Mouse (Mus musculus) forebrain, embryonic 12.5 days (tissue): ENCODE results near the gene Crp. TPM values are rescaled to one million over a fixed set of nuclear protein-coding genes. Genes with fewer than 3 reads are reported as not detected.

Experiments used
- ATAC-seq: fragments of 200-750 bp; cut with Nextera tagmentation; 2 replicates; pipeline ENCODE4 v1.8.0; 2017; ENCODE audit warnings: moderate TSS enrichment; ENCODE audit not compliant: low FRiP score
- H3K27ac ChIP-seq: fragments of 300-500 bp; sonication (generic); 2 replicates; pipeline ENCODE4 v1.5.1; 2016; ENCODE audit warnings: mild to moderate bottlenecking
- H3K27me3 ChIP-seq: fragments of 300-500 bp; sonication (generic); 2 replicates; pipeline ENCODE4 v1.6.1; 2016; ENCODE audit warnings: mild to moderate bottlenecking
- H3K36me3 ChIP-seq: fragments of 300-500 bp; sonication (generic); replicated peaks from 2 replicates; pipeline ENCODE4 v1.6.1; 2016; ENCODE audit warnings: mild to moderate bottlenecking
- H3K4me1 ChIP-seq: fragments of 300-500 bp; sonication (generic); 2 replicates; pipeline ENCODE4 v1.6.1; 2016
- H3K4me2 ChIP-seq: fragments of 300-500 bp; sonication (generic); 2 replicates; pipeline ENCODE4 v1.6.1; 2016; ENCODE audit warnings: mild to moderate bottlenecking, moderate library complexity
- H3K4me3 ChIP-seq: fragments of 300-500 bp; sonication (generic); replicated peaks from 2 replicates; pipeline ENCODE4 v1.5.1; 2016; ENCODE audit warnings: mild to moderate bottlenecking
- H3K9ac ChIP-seq: fragments of 300-500 bp; sonication (generic); 2 replicates; pipeline ENCODE4 v1.6.1; 2016; ENCODE audit warnings: mild to moderate bottlenecking
- H3K9me3 ChIP-seq: fragments of 300-500 bp; sonication (generic); 2 replicates; pipeline ENCODE4 v1.6.1; 2016
- WGBS: fragments of 180-500 bp; shearing (Covaris S2); methylation state at CpG from one replicate; pipeline ENCODE4 v1.1.7; 2016; 5-methylcytosine and 5-hydroxymethylcytosine counted together
- polyA plus RNA-seq: library from polyadenylated mRNA; unstranded; fragments of >200 nt; fragmentation: Nextera tagmentation; extraction: Ambion mirVana; gene quantifications from 2 replicates; pipeline ENCODE4 v1.2.1, GENCODE M21; 2016

The Crp gene
- polyA plus RNA-seq, 1 experiment from 2014 or later, result not detected

DNA sequence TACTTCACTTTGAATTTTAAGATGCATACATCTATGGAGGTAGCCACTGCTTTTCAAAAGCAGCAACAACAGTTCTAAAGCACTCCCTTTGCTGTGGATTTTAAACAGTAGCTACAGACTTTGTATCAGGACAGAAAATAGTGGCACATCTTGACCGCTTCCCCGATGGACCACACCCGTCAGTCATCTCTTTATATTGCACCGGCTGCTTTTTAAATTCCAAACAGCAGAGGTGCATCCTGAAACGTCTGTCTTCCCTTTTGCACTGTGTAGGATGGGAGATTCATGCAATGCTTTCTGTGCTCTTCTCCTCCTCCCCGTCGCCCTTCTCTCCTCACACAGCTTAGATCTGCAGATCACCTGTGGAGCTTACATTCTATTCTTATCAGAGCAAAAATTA, 57.3 kb downstream of the Crp start:
- Histone ChIP-seq H3K4me3 (no peak overlapping the region), H3K27me3 (no peaks in the 10 kb centered on the region), H3K36me3 (no peaks in the 10 kb centered on the region), H3K9ac (no peak overlapping the region), H3K4me2 (no peak overlapping the region), H3K4me1 (no peaks in the 10 kb centered on the region), H3K9me3 (no peaks in the 10 kb centered on the region), H3K27ac (no peak overlapping the region)
- ATAC-seq, result no peak
- 82% methylated on average over 7 of the region's 7 CpGs for WGBS

DNA sequence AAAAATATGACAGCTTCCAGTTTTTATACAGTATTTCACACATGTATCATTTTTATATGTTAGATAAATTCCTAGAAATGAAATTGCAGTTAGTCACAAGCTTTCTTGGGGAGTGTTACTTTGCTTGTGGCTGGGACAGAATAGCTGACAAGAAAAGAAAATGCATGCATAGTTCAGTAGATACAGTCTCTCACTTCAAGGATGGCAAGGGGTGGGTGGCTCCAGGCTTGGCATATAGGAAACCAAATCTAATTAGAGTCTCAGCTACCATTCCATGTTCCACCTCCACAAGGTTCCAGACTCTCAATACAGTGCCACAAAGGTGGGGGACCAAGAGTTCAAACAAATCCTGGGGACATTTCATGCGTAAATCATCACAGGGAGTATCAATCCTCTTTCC, 61.7 kb downstream of the Crp start:
- 78% methylated on average over 1 of the region's 1 CpGs for WGBS
- no peaks in the 10 kb centered on the region for H3K27me3 ChIP-seq

GRCm38 (mm10) chr1:172779195-172779594, 81.3 kb downstream of the Crp start:
- Histone ChIP-seq H3K4me3 (no peak overlapping the region), H3K9ac (no peak overlapping the region), H3K36me3 (no peaks in the 10 kb centered on the region), H3K4me1 (peaks cover 3% of the 10 kb centered on the region; the same call in 1 of the 2 replicates), H3K27me3 (no peaks in the 10 kb centered on the region), H3K4me2 (no peak overlapping the region), H3K9me3 (no peaks in the 10 kb centered on the region), H3K27ac (no peak overlapping the region)
- ATAC-seq, result no peak; the same call in 1 of the 2 replicates
- 35% methylated on average over 5 of the region's 5 CpGs for WGBS

More for the DNA sequence above, 61.7 kb downstream of the Crp start:
- no peak overlapping the region for H3K27ac ChIP-seq
- H3K4me2 ChIP-seq, result no peak overlapping the region
- no peak overlapping the region for H3K9ac ChIP-seq
- no peak for ATAC-seq
- no peaks in the 10 kb centered on the region for H3K9me3 ChIP-seq
- H3K4me3 ChIP-seq, result no peak overlapping the region
- no peaks in the 10 kb centered on the region for H3K4me1 ChIP-seq
- no peaks in the 10 kb centered on the region for H3K36me3 ChIP-seq

- H3K27me3 ChIP-seq, result no peaks in the 10 kb centered on the region
- no peaks in the 10 kb centered on the region for H3K9me3 ChIP-seq
- H3K27ac ChIP-seq, result no peak overlapping the region
- ATAC-seq, result no peak
- H3K4me3 ChIP-seq, result no peak overlapping the region
- H3K36me3 ChIP-seq, result no peaks in the 10 kb centered on the region
- no peak overlapping the region for H3K4me2 ChIP-seq
- 88% methylated on average over 2 of the region's 2 CpGs for WGBS
- H3K4me1 ChIP-seq, result no peaks in the 10 kb centered on the region
- H3K9ac ChIP-seq, result no peak overlapping the region
These were observed 87.5 kb downstream of the Crp start for GRCm38 (mm10) chr1:172785322-172785721.

GRCm38 (mm10) chr1:172785886-172786285, 88.0 kb downstream of the Crp start:
- no peak overlapping the region for H3K4me3 ChIP-seq
- 17% methylated on average over 1 of the region's 1 CpGs for WGBS
- H3K27ac ChIP-seq, result no peak overlapping the region
- no peaks in the 10 kb centered on the region for H3K4me1 ChIP-seq
- no peaks in the 10 kb centered on the region for H3K9me3 ChIP-seq
- H3K9ac ChIP-seq, result no peak overlapping the region
- no peak overlapping the region for H3K4me2 ChIP-seq
- no peaks in the 10 kb centered on the region for H3K27me3 ChIP-seq
- peak; percentile 37; the same call in 1 of the 2 replicates for ATAC-seq
- no peaks in the 10 kb centered on the region for H3K36me3 ChIP-seq

DNA sequence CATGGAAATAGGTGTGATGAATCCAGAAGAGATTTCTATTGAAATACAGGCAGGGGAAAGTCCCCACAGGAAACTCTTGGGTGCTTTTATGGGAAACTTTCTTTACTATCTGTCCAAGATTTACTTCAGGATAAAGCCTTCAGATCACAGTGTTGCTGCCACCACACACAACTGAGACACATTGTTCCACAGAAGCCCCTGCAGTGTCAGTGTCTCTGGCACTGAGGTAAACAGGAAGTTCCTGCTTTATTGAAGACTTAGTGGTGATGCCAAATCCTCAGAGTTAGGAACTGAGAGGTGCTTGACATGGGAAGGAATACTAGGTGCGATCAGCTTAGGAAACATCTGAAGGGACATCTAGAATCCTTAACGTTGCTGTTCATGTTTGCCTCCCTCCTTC, 131.1 kb downstream of the Crp start:
- Histone ChIP-seq H3K4me1 (no peaks in the 10 kb centered on the region), H3K27ac (no peak overlapping the region), H3K27me3 (no peaks in the 10 kb centered on the region), H3K4me2 (no peak overlapping the region), H3K9me3 (no peaks in the 10 kb centered on the region), H3K36me3 (no peaks in the 10 kb centered on the region), H3K9ac (no peak overlapping the region), H3K4me3 (no peak overlapping the region)
- no peak for ATAC-seq
- 95% methylated on average over 2 of the region's 2 CpGs for WGBS

DNA sequence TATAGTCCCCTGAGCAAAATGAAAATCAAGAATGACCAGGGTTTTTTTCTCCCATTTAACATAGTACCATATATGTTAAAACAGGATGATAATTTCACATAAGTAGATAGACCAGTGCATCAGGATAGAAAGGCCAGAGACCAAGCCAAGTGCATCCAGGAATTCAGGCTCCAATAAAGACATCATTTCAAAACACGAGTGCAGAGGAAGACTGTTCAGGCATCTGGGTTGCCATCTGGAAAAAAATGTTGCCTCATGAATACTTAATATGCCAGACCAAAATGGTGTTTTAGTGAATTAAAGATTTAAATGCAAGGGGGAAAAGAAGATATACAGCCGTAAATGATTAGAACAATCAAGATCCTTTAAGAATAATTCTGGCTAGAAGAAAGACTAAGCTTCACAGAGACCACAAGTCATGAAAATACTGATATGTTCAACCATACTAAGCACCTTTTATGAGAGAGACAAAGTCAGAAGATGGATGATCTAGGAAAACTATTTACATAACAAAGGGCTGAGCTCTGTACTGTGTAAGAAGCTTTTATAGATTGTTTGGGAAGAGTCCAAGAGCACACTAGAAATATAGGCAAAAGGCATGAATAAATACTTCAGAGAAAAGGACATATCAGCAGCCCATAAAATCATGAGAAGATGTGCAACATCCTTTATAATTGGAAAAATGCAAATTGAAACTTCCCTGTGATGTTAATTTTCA, 149.3 kb downstream of the Crp start:
- Histone ChIP-seq H3K27me3 (no peaks in the 10 kb centered on the region), H3K36me3 (no peaks in the 10 kb centered on the region), H3K4me3 (no peak overlapping the region), H3K27ac (no peak overlapping the region), H3K9me3 (no peaks in the 10 kb centered on the region), H3K4me2 (no peak overlapping the region), H3K4me1 (no peaks in the 10 kb centered on the region), H3K9ac (no peak overlapping the region)
- ATAC-seq, result no peak
- 78% methylated on average over 2 of the region's 2 CpGs for WGBS

DNA sequence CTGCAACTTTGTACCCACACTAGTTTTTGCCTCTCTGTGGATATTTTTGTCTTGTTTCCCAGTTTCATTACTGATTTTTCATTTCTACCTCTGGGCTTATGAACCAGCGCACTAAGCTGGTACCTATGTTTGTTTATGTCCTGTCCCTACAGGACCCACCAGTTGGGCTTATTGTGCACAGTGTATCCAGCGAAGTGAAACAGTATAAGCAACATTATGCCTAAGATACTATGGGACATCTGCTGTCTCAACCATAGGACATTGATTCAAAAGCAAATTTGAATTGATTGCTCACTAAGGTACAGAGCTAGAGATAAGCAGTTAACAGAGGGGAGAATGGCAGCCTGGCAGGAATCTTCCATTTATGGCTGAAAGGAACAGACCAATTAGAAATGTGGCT, 150.3 kb downstream of the Crp start:
- Histone ChIP-seq H3K36me3 (no peaks in the 10 kb centered on the region), H3K4me2 (no peak overlapping the region), H3K9ac (no peak overlapping the region), H3K9me3 (no peaks in the 10 kb centered on the region), H3K27me3 (no peaks in the 10 kb centered on the region), H3K27ac (no peak overlapping the region), H3K4me1 (no peaks in the 10 kb centered on the region), H3K4me3 (no peak overlapping the region)
- 93% methylated on average over 2 of the region's 2 CpGs for WGBS
- no peak for ATAC-seq

DNA sequence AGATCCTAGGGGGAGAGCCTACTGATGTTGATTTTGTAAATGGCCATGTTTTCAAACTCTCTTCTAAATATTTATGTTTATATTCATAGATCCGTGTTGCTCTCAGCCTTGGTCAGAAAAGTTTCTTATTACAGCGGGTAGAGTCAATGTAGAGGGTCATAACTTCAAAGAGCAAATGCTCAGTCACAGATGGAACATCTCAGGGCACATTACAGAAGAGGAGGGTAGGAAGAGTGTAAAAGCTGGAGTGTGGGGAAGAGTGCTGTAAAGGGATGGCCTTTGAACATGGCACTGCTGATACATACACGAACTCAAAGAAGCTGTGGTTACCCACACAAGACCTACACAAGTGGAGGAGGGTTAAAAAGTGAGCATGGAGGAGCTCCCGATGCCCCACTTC, 177.4 kb downstream of the Crp start:
- H3K9me3 ChIP-seq, result no peaks in the 10 kb centered on the region
- H3K4me2 ChIP-seq, result no peak overlapping the region
- H3K27ac ChIP-seq, result no peak overlapping the region
- H3K9ac ChIP-seq, result no peak overlapping the region
- no peak for ATAC-seq
- no peaks in the 10 kb centered on the region for H3K36me3 ChIP-seq
- 83% methylated on average over 4 of the region's 4 CpGs for whole genome bisulfite sequencing
- H3K4me3 ChIP-seq, result no peak overlapping the region
- H3K4me1 ChIP-seq, result no peaks in the 10 kb centered on the region
- no peaks in the 10 kb centered on the region for H3K27me3 ChIP-seq

GRCm38 (mm10) chr1:172876675-172877074, 178.8 kb downstream of the Crp start:
- Histone ChIP-seq H3K36me3 (no peaks in the 10 kb centered on the region), H3K9ac (no peak overlapping the region), H3K4me2 (no peak overlapping the region), H3K9me3 (no peaks in the 10 kb centered on the region), H3K4me3 (no peak overlapping the region), H3K4me1 (no peaks in the 10 kb centered on the region), H3K27me3 (no peaks in the 10 kb centered on the region), H3K27ac (no peak overlapping the region)
- no peak for ATAC-seq
- 47% methylated on average over 1 of the region's 1 CpGs for WGBS

Other genes starting within 250 kb of the Crp start
- 0.15 TPM in 1 of 2 replicates, not detected in the other for gene Slamf9, start 222.7 kb upstream of the Crp start, polyA plus RNA-seq
- 102 TPM in 2 replicates for gene Igsf9, start 216.3 kb upstream of the Crp start, polyA plus RNA-seq
- 40.0 and 45.7 TPM in 2 replicates for gene Tagln2, start 198.0 kb upstream of the Crp start, polyA plus RNA-seq
- 1.2 and 2.6 TPM in 2 replicates for gene Cfap45, start 177.3 kb upstream of the Crp start, polyA plus RNA-seq
- gene Vsig8, start 142.1 kb upstream of the Crp start, polyA plus RNA-seq, result 0.28 TPM in 1 of 2 replicates, not detected in the other
- gene Slamf8, start 107.5 kb upstream of the Crp start, polyA plus RNA-seq, result not detected in 2 replicates
- 0.24 TPM in 1 of 2 replicates, not detected in the other for gene Fcrl6, start 95.5 kb upstream of the Crp start, polyA plus RNA-seq
- gene Dusp23, start 65.1 kb upstream of the Crp start, polyA plus RNA-seq, result 4.6 and 6.1 TPM in 2 replicates
- gene Apcs, start 197.0 kb downstream of the Crp start, polyA plus RNA-seq, result not detected in 2 replicates